Mouse (Mus musculus) limb, embryonic 13.5 days (tissue): ENCODE measurements around the gene Dnajb1. TPM values are rescaled to one million over a fixed set of nuclear protein-coding genes. Genes with fewer than 3 reads are reported as not detected.

Source experiments
- ATAC-seq: fragments of 200-750 bp; cut with Nextera tagmentation; 2 replicates; pipeline ENCODE4 v1.8.0; 2017; ENCODE audit warnings: low read depth, moderate number of reproducible peaks, moderate TSS enrichment; ENCODE audit not compliant: low FRiP score
- H3K27ac ChIP-seq: fragments of 300-500 bp; sonication (generic); 2 replicates; pipeline ENCODE4 v1.5.1; 2015; ENCODE audit warnings: inconsistent platforms, mild to moderate bottlenecking, moderate library complexity
- H3K27me3 ChIP-seq: fragments of 300-500 bp; sonication (generic); 2 replicates; pipeline ENCODE4 v1.6.1; 2015; ENCODE audit warnings: mild to moderate bottlenecking, inconsistent platforms
- H3K36me3 ChIP-seq: fragments of 300-500 bp; sonication (generic); 2 replicates; pipeline ENCODE4 v1.6.1; 2015; ENCODE audit warnings: inconsistent platforms, mild to moderate bottlenecking, moderate library complexity
- H3K4me1 ChIP-seq: fragments of 300-500 bp; sonication (generic); 2 replicates; pipeline ENCODE4 v1.6.1; 2015; ENCODE audit warnings: inconsistent platforms
- H3K4me2 ChIP-seq: fragments of 300-500 bp; sonication (generic); replicated peaks from 2 replicates; pipeline ENCODE4 v1.6.1; 2015; ENCODE audit warnings: inconsistent platforms, mild to moderate bottlenecking, moderate library complexity
- H3K4me3 ChIP-seq: fragments of 300-500 bp; sonication (generic); 2 replicates; pipeline ENCODE4 v1.5.1; 2015; ENCODE audit warnings: moderate library complexity, mild to moderate bottlenecking, inconsistent platforms
- H3K9ac ChIP-seq: fragments of 300-500 bp; sonication (generic); 2 replicates; pipeline ENCODE4 v1.6.1; 2015; ENCODE audit warnings: mild to moderate bottlenecking, inconsistent platforms
- H3K9me3 ChIP-seq: fragments of 300-500 bp; sonication (generic); 2 replicates; pipeline ENCODE4 v1.6.1; 2016; ENCODE audit warnings: inconsistent platforms
- WGBS: fragments of 180-500 bp; shearing (Covaris S2); methylation state at CpG from one replicate; pipeline ENCODE4 v1.1.7; 2015; 5-methylcytosine and 5-hydroxymethylcytosine counted together
- polyA plus RNA-seq: library from polyadenylated mRNA; unstranded; fragments of >200 nt; fragmentation: Nextera tagmentation; extraction: Ambion mirVana; gene quantifications from 2 replicates; pipeline ENCODE4 v1.2.1, GENCODE M21; 2015

Gene Dnajb1
- polyA plus RNA-seq, 1 experiment from 2014 or later: 72.5 TPM

- peak overlapping the region; percentile 1; the same call in 1 of the 2 replicates for H3K9ac ChIP-seq
- H3K4me2 ChIP-seq: no peak overlapping the region
- no peaks in the 10 kb centered on the region for H3K9me3 ChIP-seq
- H3K27ac ChIP-seq: no peak overlapping the region
- no peak overlapping the region for H3K4me3 ChIP-seq
- no peak for ATAC-seq
- peaks cover 38% of the 10 kb centered on the region for H3K4me1 ChIP-seq
- H3K27me3 ChIP-seq: no peaks in the 10 kb centered on the region
- peaks cover 67% of the 10 kb centered on the region for H3K36me3 ChIP-seq
- WGBS: 90% methylated on average over 10 of the region's 10 CpGs
Observed at GRCm38 (mm10) chr8:83571791-83572190, 36.2 kb upstream of the Dnajb1 start.

GRCm38 (mm10) chr8:83572246-83572812, 35.7 kb upstream of the Dnajb1 start:
- peaks cover 41% of the 10 kb centered on the region for H3K4me1 ChIP-seq
- H3K9me3 ChIP-seq: no peaks in the 10 kb centered on the region
- H3K27ac ChIP-seq: no peak overlapping the region
- 86% methylated on average over 5 of the region's 5 CpGs for WGBS
- H3K27me3 ChIP-seq: no peaks in the 10 kb centered on the region
- H3K4me2 ChIP-seq: no peak overlapping the region
- no peak for ATAC-seq
- peaks cover 67% of the 10 kb centered on the region for H3K36me3 ChIP-seq
- no peak overlapping the region for H3K4me3 ChIP-seq
- H3K9ac ChIP-seq: no peak overlapping the region; the same call in 1 of the 2 replicates

GRCm38 (mm10) chr8:83573140-83573875, 34.7 kb upstream of the Dnajb1 start:
- no peak overlapping the region for H3K27ac ChIP-seq
- peaks cover 67% of the 10 kb centered on the region for H3K36me3 ChIP-seq
- 85% methylated on average over 18 of the region's 18 CpGs for WGBS

GRCm38 (mm10) chr8:83574631-83575315, 33.2 kb upstream of the Dnajb1 start:
- H3K4me2 ChIP-seq: no peak overlapping the region
- peaks cover 51% of the 10 kb centered on the region for H3K4me1 ChIP-seq
- no peaks in the 10 kb centered on the region for H3K27me3 ChIP-seq
- 0 out of 2 replicates have a peak overlapping the region, but pooled peaks have one; percentile 69 for H3K27ac ChIP-seq
- H3K36me3 ChIP-seq: peaks cover 58% of the 10 kb centered on the region
- H3K9ac ChIP-seq: peak overlapping the region; percentile 48; the same call in 1 of the 2 replicates
- no peak for ATAC-seq
- no peaks in the 10 kb centered on the region for H3K9me3 ChIP-seq
- 75% methylated on average over 15 of the region's 15 CpGs for WGBS
- H3K4me3 ChIP-seq: no peak overlapping the region

More at GRCm38 (mm10) chr8:83573140-83573875, 34.7 kb upstream of the Dnajb1 start:
- Histone ChIP-seq H3K9ac (no peak overlapping the region), H3K27me3 (no peaks in the 10 kb centered on the region), H3K4me3 (no peak overlapping the region), H3K4me2 (no peak overlapping the region), H3K4me1 (peaks cover 39% of the 10 kb centered on the region), H3K9me3 (no peaks in the 10 kb centered on the region)
- no peak for ATAC-seq

- Histone ChIP-seq H3K9ac (peak overlapping the region; percentile 53; the same call in 1 of the 2 replicates), H3K4me2 (peak overlapping the region; percentile 27; the same call in 1 of the 2 replicates), H3K27ac (peak overlapping the region; percentile 69), H3K4me1 (peaks cover 56% of the 10 kb centered on the region), H3K9me3 (no peaks in the 10 kb centered on the region), H3K36me3 (peaks cover 53% of the 10 kb centered on the region), H3K27me3 (no peaks in the 10 kb centered on the region), H3K4me3 (no peak overlapping the region)
- 65% methylated on average over 17 of the region's 17 CpGs for WGBS
- peak; percentile 68 for ATAC-seq
Observed at GRCm38 (mm10) chr8:83575561-83576515, 32.2 kb upstream of the Dnajb1 start.

GRCm38 (mm10) chr8:83576516-83576895, 31.5 kb upstream of the Dnajb1 start:
- peak overlapping the region; percentile 27; the same call in 1 of the 2 replicates for H3K4me2 ChIP-seq
- ATAC-seq: no peak
- no peaks in the 10 kb centered on the region for H3K9me3 ChIP-seq
- 45% methylated on average over 2 of the region's 4 CpGs for WGBS
- H3K27me3 ChIP-seq: no peaks in the 10 kb centered on the region
- no peak overlapping the region for H3K9ac ChIP-seq
- H3K36me3 ChIP-seq: peaks cover 47% of the 10 kb centered on the region
- H3K27ac ChIP-seq: peak overlapping the region; percentile 69; the same call in 1 of the 2 replicates
- no peak overlapping the region for H3K4me3 ChIP-seq
- peaks cover 56% of the 10 kb centered on the region for H3K4me1 ChIP-seq

- Histone ChIP-seq H3K4me2 (peak overlapping the region; percentile 27), H3K4me3 (no peak overlapping the region), H3K4me1 (peaks cover 56% of the 10 kb centered on the region), H3K27ac (peak overlapping the region; percentile 69; the same call in 1 of the 2 replicates), H3K9ac (peak overlapping the region; percentile 25), H3K36me3 (peaks cover 42% of the 10 kb centered on the region), H3K9me3 (no peaks in the 10 kb centered on the region), H3K27me3 (no peaks in the 10 kb centered on the region)
- 55% methylated on average over 4 of the region's 4 CpGs for WGBS
- ATAC-seq: no peak
Observed at GRCm38 (mm10) chr8:83576921-83577320, 31.1 kb upstream of the Dnajb1 start.

- Histone ChIP-seq H3K27me3 (no peaks in the 10 kb centered on the region), H3K4me1 (peaks cover 56% of the 10 kb centered on the region), H3K36me3 (peaks cover 38% of the 10 kb centered on the region), H3K4me2 (peak overlapping the region; percentile 27; the same call in 1 of the 2 replicates), H3K9ac (peak overlapping the region; percentile 25), H3K9me3 (no peaks in the 10 kb centered on the region), H3K4me3 (no peak overlapping the region), H3K27ac (no peak overlapping the region)
- no peak for ATAC-seq
- WGBS: 65% methylated on average over 9 of the region's 9 CpGs
Observed at GRCm38 (mm10) chr8:83577384-83577791, 30.6 kb upstream of the Dnajb1 start.

- H3K9ac ChIP-seq: peak overlapping the region; percentile 40; the same call in 1 of the 2 replicates
- no peaks in the 10 kb centered on the region for H3K27me3 ChIP-seq
- H3K4me3 ChIP-seq: no peak overlapping the region
- 76% methylated on average over 17 of the region's 17 CpGs for WGBS
- peaks cover 28% of the 10 kb centered on the region for H3K36me3 ChIP-seq
- ATAC-seq: no peak
- no peaks in the 10 kb centered on the region for H3K9me3 ChIP-seq
- peaks cover 56% of the 10 kb centered on the region for H3K4me1 ChIP-seq
- H3K27ac ChIP-seq: peak overlapping the region; percentile 0; the same call in 1 of the 2 replicates
- H3K4me2 ChIP-seq: no peak overlapping the region
Observed at GRCm38 (mm10) chr8:83578131-83579055, 29.6 kb upstream of the Dnajb1 start.

- Histone ChIP-seq H3K4me2 (no peak overlapping the region), H3K4me3 (no peak overlapping the region), H3K36me3 (peaks cover 25% of the 10 kb centered on the region), H3K27me3 (no peaks in the 10 kb centered on the region), H3K9me3 (no peaks in the 10 kb centered on the region), H3K4me1 (peaks cover 50% of the 10 kb centered on the region), H3K9ac (0 out of 2 replicates have a peak overlapping the region, but pooled peaks have one; percentile 8), H3K27ac (no peak overlapping the region)
- 89% methylated on average over 8 of the region's 8 CpGs for WGBS
- no peak for ATAC-seq
Observed at GRCm38 (mm10) chr8:83579676-83580075, 28.3 kb upstream of the Dnajb1 start.
